Mouse (Mus musculus): Measurements from ENCODE around the gene Nup37. TPM values are rescaled to one million over a fixed set of nuclear protein-coding genes. Genes with fewer than 3 reads are reported as not detected.

Nup37 gene
- total RNA-seq, 1 experiment = 69.3 TPM

DNA sequence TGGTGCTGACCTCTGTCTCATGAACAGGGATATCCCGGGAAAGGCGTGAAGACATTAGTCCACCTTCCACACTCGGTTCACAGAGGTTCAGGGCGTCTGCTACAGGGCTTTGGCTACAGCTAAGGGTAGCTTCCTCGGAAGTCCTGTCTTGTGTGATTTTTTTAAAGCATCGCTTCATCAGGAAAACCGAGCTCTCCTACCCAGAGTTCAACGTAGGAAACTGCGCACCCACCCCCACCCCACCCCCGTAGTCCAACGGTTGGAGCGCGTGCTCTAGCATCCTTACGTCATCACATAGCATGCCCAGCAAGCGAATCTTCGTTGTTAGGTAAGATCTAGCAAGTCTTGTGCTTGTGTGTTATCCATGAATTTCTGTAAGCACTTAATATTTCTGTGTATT lies 11.2 kb upstream of the Nup37 start:
- TF ChIP-seq ZNF384 (IDR thresholded peaks at IDR 0.05; ENCODE audit: low read depth, low read length) (no peak), CHD2 (IDR thresholded peaks at IDR 0.05; ENCODE audit: low read depth, low read length) (no peak), ZC3H11A (IDR thresholded peaks at IDR 0.05; ENCODE audit: borderline replicate concordance, low read depth, low read length) (no peak), MAFK (IDR thresholded peaks at IDR 0.05; ENCODE audit: insufficient read depth, low read depth, low read length) (no peak), HCFC1 (IDR thresholded peaks at IDR 0.05; ENCODE audit: borderline replicate concordance, insufficient read depth, low read length) (no peak)
- Histone ChIP-seq H3K27ac (ENCODE audit: insufficient read depth, low read depth, low read length, poor library complexity, severe bottlenecking) (no peak overlapping the region; the same call in 1 of the 2 replicates), H3K9ac (ENCODE audit: insufficient read depth, low read depth, low read length, poor library complexity, severe bottlenecking) (no peak overlapping the region), H3K4me3 (ENCODE audit: insufficient read depth in 1 of 2, low read depth in 1 of 2, low read length in 2 of 2, poor library complexity in 1 of 2, severe bottlenecking in 1 of 2) (no peak overlapping the region), H3K9me3 (ENCODE audit: control insufficient read depth, insufficient read depth, low read depth, low read length) (no peaks in the 10 kb centered on the region), H3K4me1 (ENCODE audit: control insufficient read depth in 2 of 2, insufficient read depth in 2 of 2, low read length in 2 of 2, poor library complexity in 1 of 2) (no peaks in the 10 kb centered on the region), H3K36me3 (ENCODE audit: control insufficient read depth, insufficient read depth, low read length, poor library complexity, severe bottlenecking) (no peaks in the 10 kb centered on the region; the same call in 1 of the 2 replicates)
- no peak for DNase-seq (ENCODE audit: low read depth, low spot score)
- in situ Hi-C loops (cut with MboI; ENCODE audit: low sequenced_read_pairs in 2 of 2, unreplicated experiment in 2 of 2) = no loop called here

- peak overlapping the region; percentile 77 to 86 for H3K4me3 ChIP-seq (ENCODE audit: insufficient read depth in 1 of 2, low read depth in 1 of 2, low read length in 2 of 2, poor library complexity in 1 of 2, severe bottlenecking in 1 of 2)
- no peak overlapping the region for H3K27ac ChIP-seq (ENCODE audit: insufficient read depth, low read depth, low read length, poor library complexity, severe bottlenecking)
- peak overlapping the region; percentile 89 for H3K9ac ChIP-seq (ENCODE audit: insufficient read depth, low read depth, low read length, poor library complexity, severe bottlenecking)
- in situ Hi-C loops (cut with MboI; ENCODE audit: low sequenced_read_pairs in 2 of 2, unreplicated experiment in 2 of 2) = no loop called here
- no peaks in the 10 kb centered on the region for H3K9me3 ChIP-seq (ENCODE audit: control insufficient read depth, insufficient read depth, low read depth, low read length)
- peaks cover 0 to 6% of the 10 kb centered on the region in 2 experiments; a peak in 1 of 4 replicates for H3K4me1 ChIP-seq (ENCODE audit: control insufficient read depth in 2 of 2, insufficient read depth in 2 of 2, low read length in 2 of 2, poor library complexity in 1 of 2)
- TF ChIP-seq ZC3H11A (IDR thresholded peaks at IDR 0.05; ENCODE audit: borderline replicate concordance, low read depth, low read length) (no peak), MAFK (IDR thresholded peaks at IDR 0.05; ENCODE audit: insufficient read depth, low read depth, low read length) (no peak), ZNF384 (IDR thresholded peaks at IDR 0.05; ENCODE audit: low read depth, low read length) (no peak), CHD2 (IDR thresholded peaks at IDR 0.05; ENCODE audit: low read depth, low read length) (no peak), HCFC1 (IDR thresholded peaks at IDR 0.05; ENCODE audit: borderline replicate concordance, insufficient read depth, low read length) (no peak)
- no peak for DNase-seq (ENCODE audit: low read depth, low spot score)
- H3K36me3 ChIP-seq (ENCODE audit: control insufficient read depth, insufficient read depth, low read length, poor library complexity, severe bottlenecking) = peaks cover 4% of the 10 kb centered on the region; the same call in 1 of the 2 replicates
Measured at GRCm38 (mm10) chr10:88146187-88146586, 605 bp upstream of the Nup37 start.

DNA sequence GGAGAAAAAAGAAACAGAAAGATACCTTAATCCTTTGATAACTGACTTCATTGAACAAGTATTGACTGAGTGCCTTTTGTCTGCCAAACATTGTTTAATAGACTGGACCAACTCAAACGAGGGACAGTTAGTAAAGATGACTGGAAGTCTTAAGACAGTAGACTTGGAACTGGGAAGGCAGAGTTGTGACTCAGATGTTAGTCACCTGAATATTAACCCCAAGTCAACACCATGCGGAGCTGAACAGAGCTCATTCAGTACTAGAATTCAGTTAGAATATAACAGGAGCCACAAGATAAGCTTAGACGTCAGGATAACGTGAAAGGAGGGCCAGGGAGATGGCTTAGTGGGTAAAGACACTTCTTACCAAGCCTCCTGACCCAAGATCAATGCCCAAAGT lies 3.6 kb downstream of the Nup37 start:
- peaks cover 16% of the 10 kb centered on the region for H3K36me3 ChIP-seq (ENCODE audit: control insufficient read depth, insufficient read depth, low read length, poor library complexity, severe bottlenecking)
- no peak overlapping the region for H3K4me3 ChIP-seq (ENCODE audit: insufficient read depth in 1 of 2, low read depth in 1 of 2, low read length in 2 of 2, poor library complexity in 1 of 2, severe bottlenecking in 1 of 2)
- peaks cover 0 to 4% of the 10 kb centered on the region in 2 experiments; a peak in 1 of 4 replicates for H3K4me1 ChIP-seq (ENCODE audit: control insufficient read depth in 2 of 2, insufficient read depth in 2 of 2, low read length in 2 of 2, poor library complexity in 1 of 2)
- in situ Hi-C loops (cut with MboI; ENCODE audit: low sequenced_read_pairs in 2 of 2, unreplicated experiment in 2 of 2) = no loop called here
- DNase-seq (ENCODE audit: low read depth, low spot score) = no peak
- no peak overlapping the region for H3K27ac ChIP-seq (ENCODE audit: insufficient read depth, low read depth, low read length, poor library complexity, severe bottlenecking)
- H3K9me3 ChIP-seq (ENCODE audit: control insufficient read depth, insufficient read depth, low read depth, low read length) = no peaks in the 10 kb centered on the region
- TF ChIP-seq ZC3H11A (IDR thresholded peaks at IDR 0.05; ENCODE audit: borderline replicate concordance, low read depth, low read length) (no peak), MAFK (IDR thresholded peaks at IDR 0.05; ENCODE audit: insufficient read depth, low read depth, low read length) (no peak), CHD2 (IDR thresholded peaks at IDR 0.05; ENCODE audit: low read depth, low read length) (no peak), HCFC1 (IDR thresholded peaks at IDR 0.05; ENCODE audit: borderline replicate concordance, insufficient read depth, low read length) (no peak), ZNF384 (IDR thresholded peaks at IDR 0.05; ENCODE audit: low read depth, low read length) (no peak)
- no peak overlapping the region for H3K9ac ChIP-seq (ENCODE audit: insufficient read depth, low read depth, low read length, poor library complexity, severe bottlenecking)

DNA sequence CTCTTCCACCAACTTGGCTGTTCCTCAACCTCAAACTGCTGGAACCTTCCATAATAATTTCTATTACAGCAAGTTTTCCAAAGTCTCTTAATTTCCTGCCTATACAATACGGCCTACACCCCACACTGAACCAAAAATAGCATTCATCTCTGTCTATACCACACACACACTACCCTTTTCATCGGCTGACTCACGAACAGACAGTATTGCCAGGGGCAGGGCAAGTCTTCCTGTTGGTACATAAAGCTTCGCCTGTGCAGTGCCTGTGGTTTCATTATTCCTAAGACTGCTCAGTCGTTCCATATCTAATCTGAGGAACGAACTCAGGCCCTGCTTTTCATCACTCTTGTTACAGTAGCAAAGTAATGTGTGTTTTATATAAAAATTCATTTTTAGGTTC lies 4.9 kb downstream of the Nup37 start:
- no peak for DNase-seq (ENCODE audit: low read depth, low spot score)
- Histone ChIP-seq H3K4me1 (ENCODE audit: control insufficient read depth in 2 of 2, insufficient read depth in 2 of 2, low read length in 2 of 2, poor library complexity in 1 of 2) (no peaks in the 10 kb centered on the region), H3K9ac (ENCODE audit: insufficient read depth, low read depth, low read length, poor library complexity, severe bottlenecking) (no peak overlapping the region), H3K27ac (ENCODE audit: insufficient read depth, low read depth, low read length, poor library complexity, severe bottlenecking) (no peak overlapping the region), H3K4me3 (ENCODE audit: insufficient read depth in 1 of 2, low read depth in 1 of 2, low read length in 2 of 2, poor library complexity in 1 of 2, severe bottlenecking in 1 of 2) (no peak overlapping the region), H3K36me3 (ENCODE audit: control insufficient read depth, insufficient read depth, low read length, poor library complexity, severe bottlenecking) (peaks cover 18% of the 10 kb centered on the region), H3K9me3 (ENCODE audit: control insufficient read depth, insufficient read depth, low read depth, low read length) (no peaks in the 10 kb centered on the region)
- TF ChIP-seq HCFC1 (IDR thresholded peaks at IDR 0.05; ENCODE audit: borderline replicate concordance, insufficient read depth, low read length) (no peak), ZNF384 (IDR thresholded peaks at IDR 0.05; ENCODE audit: low read depth, low read length) (no peak), CHD2 (IDR thresholded peaks at IDR 0.05; ENCODE audit: low read depth, low read length) (no peak), ZC3H11A (IDR thresholded peaks at IDR 0.05; ENCODE audit: borderline replicate concordance, low read depth, low read length) (no peak), MAFK (IDR thresholded peaks at IDR 0.05; ENCODE audit: insufficient read depth, low read depth, low read length) (no peak)
- in situ Hi-C loops (cut with MboI; ENCODE audit: low sequenced_read_pairs in 2 of 2, unreplicated experiment in 2 of 2) = no loop called here

GRCm38 (mm10) chr10:88162096-88162495 lies 15.3 kb downstream of the Nup37 start:
- no peaks in the 10 kb centered on the region for H3K9me3 ChIP-seq (ENCODE audit: control insufficient read depth, insufficient read depth, low read depth, low read length)
- in situ Hi-C loops (cut with MboI; ENCODE audit: low sequenced_read_pairs in 2 of 2, unreplicated experiment in 2 of 2) = no loop called here
- no peak overlapping the region for H3K27ac ChIP-seq (ENCODE audit: insufficient read depth, low read depth, low read length, poor library complexity, severe bottlenecking)
- TF ChIP-seq ZNF384 (IDR thresholded peaks at IDR 0.05; ENCODE audit: low read depth, low read length) (peak; percentile 21; the same call in 1 of the 2 replicates), ZC3H11A (IDR thresholded peaks at IDR 0.05; ENCODE audit: borderline replicate concordance, low read depth, low read length) (no peak)
- no peak for DNase-seq (ENCODE audit: low read depth, low spot score)
- H3K36me3 ChIP-seq (ENCODE audit: control insufficient read depth, insufficient read depth, low read length, poor library complexity, severe bottlenecking) = peaks cover 7% of the 10 kb centered on the region
- H3K4me1 ChIP-seq (ENCODE audit: control insufficient read depth in 2 of 2, insufficient read depth in 2 of 2, low read length in 2 of 2, poor library complexity in 1 of 2) = peaks cover 2% of the 10 kb centered on the region in 2 experiments; a peak in 1 of 4 replicates
- H3K4me3 ChIP-seq (ENCODE audit: insufficient read depth in 1 of 2, low read depth in 1 of 2, low read length in 2 of 2, poor library complexity in 1 of 2, severe bottlenecking in 1 of 2) = no peak overlapping the region
- no peak overlapping the region for H3K9ac ChIP-seq (ENCODE audit: insufficient read depth, low read depth, low read length, poor library complexity, severe bottlenecking)
